Mouse (Mus musculus) stomach, postnatal 0 days (tissue): ENCODE measurements at regions not wholly inside any gene's neighbourhood (a gene's known extent, or its start where the extent isn't known, plus 50 kb on each side); places are given as distances from the start of the nearest gene placed in this dataset.

Source experiments
- ATAC-seq: fragments of 200-750 bp; cut with Nextera tagmentation; 2 replicates; pipeline ENCODE4 v1.8.0; 2017; ENCODE audit not compliant: low FRiP score, low TSS enrichment
- DNase-seq: peaks from one replicate; pipeline ENCODE4 v3.0.0-alpha.2; 2016; ENCODE audit warnings: low spot score
- H3K27ac ChIP-seq: fragments of 300-500 bp; sonication (generic); replicated peaks from 2 replicates; pipeline ENCODE4 v1.5.1; 2014; ENCODE audit warnings: mild to moderate bottlenecking, control low read depth
- H3K27me3 ChIP-seq: fragments of 300-500 bp; sonication (generic); 2 replicates; pipeline ENCODE4 v1.6.1; 2014; ENCODE audit warnings: low read length; ENCODE audit not compliant: control insufficient read depth, insufficient read depth
- H3K36me3 ChIP-seq: fragments of 300-500 bp; sonication (generic); 2 replicates; pipeline ENCODE4 v1.6.1; 2014; ENCODE audit warnings: low read length, mixed read lengths; ENCODE audit not compliant: control insufficient read depth, insufficient read depth
- H3K4me1 ChIP-seq: fragments of 300-500 bp; sonication (generic); replicated peaks from 2 replicates; pipeline ENCODE4 v1.6.1; 2014; ENCODE audit warnings: antibody characterized with exemption; ENCODE audit not compliant: control insufficient read depth, insufficient read depth
- H3K4me2 ChIP-seq: fragments of 300-500 bp; sonication (generic); replicated peaks from 2 replicates; pipeline ENCODE4 v1.6.1; 2014; ENCODE audit warnings: low read depth, mild to moderate bottlenecking, control low read depth, moderate library complexity
- H3K4me3 ChIP-seq: fragments of 300-500 bp; sonication (generic); 2 replicates; pipeline ENCODE4 v1.5.1; 2014; ENCODE audit warnings: low read depth, low read length, control low read depth
- H3K9ac ChIP-seq: fragments of 300-500 bp; sonication (generic); 2 replicates; pipeline ENCODE4 v1.6.1; 2014; ENCODE audit warnings: mild to moderate bottlenecking, low read length, control low read depth, mixed read lengths
- H3K9me3 ChIP-seq: fragments of 300-500 bp; sonication (generic); 2 replicates; pipeline ENCODE4 v1.6.1; 2016; ENCODE audit warnings: low read length; ENCODE audit not compliant: control insufficient read depth
- CTCF ChIP-seq: IDR thresholded peaks from 2 replicates; pipeline ENCODE4 v1.5.1; 2016; ENCODE audit warnings: antibody characterized with exemption, low read depth, mild to moderate bottlenecking, moderate library complexity
- EP300 ChIP-seq: optimal IDR thresholded peaks from 2 replicates; pipeline ENCODE3; 2016; ENCODE audit warnings: antibody characterized with exemption
- WGBS: fragments of 180-500 bp; shearing (Covaris S2); extraction: QIAGEN DNeasy Blood & Tissue Kit; methylation state at CpG from one replicate; pipeline ENCODE4 v1.1.7; 2014; 5-methylcytosine and 5-hydroxymethylcytosine counted together

DNA sequence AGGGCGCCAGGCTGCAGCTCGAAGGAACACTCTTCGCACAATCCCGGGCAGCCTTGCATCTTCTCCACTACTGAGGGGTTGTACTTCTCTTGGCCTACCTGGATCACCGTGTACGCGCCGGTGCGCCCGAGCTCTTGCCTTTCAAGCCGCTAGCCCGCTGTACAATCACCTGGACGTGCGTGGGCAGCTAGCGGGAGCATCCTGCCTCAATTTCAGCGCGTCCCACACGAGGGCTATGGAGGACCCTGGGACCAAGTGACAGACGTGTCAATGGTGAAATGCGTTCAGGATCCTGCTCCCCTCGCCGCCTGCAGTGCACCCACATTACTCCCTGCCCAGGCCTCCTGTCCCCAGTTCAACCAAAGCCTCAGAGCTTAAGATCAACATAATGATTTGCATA, 373.2 kb upstream of the Cntn5 start:
- H3K9me3 ChIP-seq, result no peaks in the 10 kb centered on the region
- WGBS, result 89% methylated on average over 22 of the region's 22 CpGs

DNA sequence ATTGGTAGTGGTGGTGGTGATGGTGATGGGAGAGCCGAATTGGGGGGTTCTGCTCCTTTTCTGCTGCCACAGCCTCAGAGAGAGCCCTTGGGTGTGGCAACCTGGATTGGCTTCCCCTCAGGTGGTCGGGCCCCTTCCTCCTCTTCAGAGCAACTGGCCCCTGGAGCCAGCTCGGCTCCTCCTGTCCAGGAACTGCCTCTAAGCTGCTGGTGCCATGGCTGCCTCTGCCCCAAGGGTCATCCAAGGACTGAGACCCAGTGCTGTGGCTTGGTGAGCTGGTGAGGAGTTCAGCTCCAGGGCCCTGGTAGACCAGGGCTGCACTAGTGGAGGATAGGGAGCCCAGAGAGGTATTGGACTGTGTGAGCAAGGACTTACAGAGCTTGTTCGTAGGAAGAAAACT, 372.4 kb upstream of the Cntn5 start:
- H3K9ac ChIP-seq, result no peak overlapping the region
- H3K4me3 ChIP-seq, result no peak overlapping the region
- ATAC-seq (no peak), DNase-seq (no peak)
- no peak overlapping the region for H3K4me2 ChIP-seq
- no peak overlapping the region for H3K27ac ChIP-seq
- no peaks in the 10 kb centered on the region for H3K36me3 ChIP-seq
- H3K27me3 ChIP-seq, result no peaks in the 10 kb centered on the region
- WGBS, result 83% methylated on average over 4 of the region's 4 CpGs
- TF ChIP-seq EP300 (no peak), CTCF (no peak)
- no peaks in the 10 kb centered on the region for H3K4me1 ChIP-seq
- no peaks in the 10 kb centered on the region for H3K9me3 ChIP-seq

More for the DNA sequence above, 373.2 kb upstream of the Cntn5 start:
- Histone ChIP-seq H3K27me3 (no peaks in the 10 kb centered on the region), H3K4me3 (no peak overlapping the region), H3K9ac (no peak overlapping the region), H3K4me2 (no peak overlapping the region), H3K27ac (no peak overlapping the region), H3K36me3 (no peaks in the 10 kb centered on the region), H3K4me1 (no peaks in the 10 kb centered on the region)
- ATAC-seq, result no peak
- no peak for DNase-seq
- TF ChIP-seq EP300 (no peak), CTCF (no peak)

DNA sequence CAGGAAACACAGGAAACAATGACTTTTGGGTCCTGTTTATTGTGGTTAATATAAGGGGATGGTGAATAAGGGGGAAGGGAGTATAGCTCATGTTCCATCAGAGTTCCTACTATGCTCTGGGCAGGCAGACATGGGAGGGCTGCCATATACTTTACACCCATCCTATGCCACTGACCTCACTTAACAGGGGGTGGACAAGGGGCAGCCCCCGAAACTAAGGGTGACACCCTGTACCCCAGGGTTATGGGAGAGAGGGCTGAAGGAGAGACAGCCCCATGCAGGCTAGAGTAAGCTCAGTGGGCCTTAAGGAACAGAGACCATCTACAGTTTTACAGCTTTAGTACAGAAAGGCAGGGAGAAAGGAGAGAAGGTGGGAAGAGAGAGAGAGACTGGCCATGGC, 352.3 kb upstream of the Cntn5 start:
- TF ChIP-seq EP300 (no peak), CTCF (no peak)
- Histone ChIP-seq H3K9me3 (no peaks in the 10 kb centered on the region), H3K27me3 (no peaks in the 10 kb centered on the region), H3K9ac (no peak overlapping the region), H3K4me3 (no peak overlapping the region), H3K4me1 (no peaks in the 10 kb centered on the region), H3K27ac (no peak overlapping the region), H3K36me3 (no peaks in the 10 kb centered on the region), H3K4me2 (no peak overlapping the region)
- DNase-seq (no peak), ATAC-seq (no peak)
- WGBS, result 85% methylated on average over 1 of the region's 1 CpGs

DNA sequence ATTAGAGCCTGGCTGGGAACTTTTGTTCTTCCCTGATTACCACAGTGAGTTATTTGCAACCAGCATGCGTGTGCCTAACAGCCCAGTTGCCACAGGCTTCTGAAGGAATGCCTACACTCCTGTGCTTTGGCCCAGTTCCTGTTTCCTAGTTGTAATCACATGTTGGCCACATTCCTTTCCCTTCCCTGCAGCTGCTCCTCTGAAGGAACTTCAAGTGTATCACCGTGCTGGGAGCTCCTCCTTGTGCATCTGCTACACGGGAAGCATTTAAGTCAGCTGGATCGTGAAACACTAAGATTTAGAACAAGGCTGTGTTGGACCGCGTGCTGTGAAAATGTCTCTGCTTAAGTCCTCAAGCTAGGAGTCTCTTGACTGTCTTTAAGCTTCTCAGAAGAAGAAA, 302.3 kb upstream of the Cntn5 start:
- Histone ChIP-seq H3K4me3 (no peak overlapping the region), H3K27ac (no peak overlapping the region), H3K36me3 (no peaks in the 10 kb centered on the region), H3K4me2 (no peak overlapping the region), H3K4me1 (no peaks in the 10 kb centered on the region), H3K27me3 (no peaks in the 10 kb centered on the region), H3K9ac (no peak overlapping the region), H3K9me3 (no peaks in the 10 kb centered on the region)
- ATAC-seq, result no peak
- 73% methylated on average over 6 of the region's 6 CpGs for WGBS
- TF ChIP-seq CTCF (no peak), EP300 (no peak)
- DNase-seq, result no peak

DNA sequence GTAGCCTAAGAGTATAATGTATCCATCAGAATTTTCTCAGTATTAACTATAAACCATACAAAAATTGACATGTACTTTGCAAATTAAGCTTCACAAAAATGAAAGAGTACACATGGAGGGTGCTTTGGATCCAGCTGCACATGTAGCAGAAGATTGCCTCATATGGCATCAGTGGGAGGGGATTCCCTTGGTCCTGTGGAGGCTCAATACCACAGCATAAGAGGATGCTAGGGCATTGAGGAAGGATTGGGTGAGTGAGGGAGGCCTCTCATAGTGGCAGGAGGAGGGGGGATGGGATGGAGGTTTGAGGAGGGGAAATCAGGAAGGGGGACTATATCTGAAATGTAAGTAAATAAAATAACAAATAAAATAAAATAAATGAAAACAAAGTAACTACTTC, 301.7 kb upstream of the Cntn5 start:
- H3K9me3 ChIP-seq, result no peaks in the 10 kb centered on the region
- TF ChIP-seq EP300 (no peak), CTCF (no peak)
- no peak overlapping the region for H3K27ac ChIP-seq
- no peaks in the 10 kb centered on the region for H3K36me3 ChIP-seq
- no peak overlapping the region for H3K4me3 ChIP-seq
- ATAC-seq (no peak), DNase-seq (no peak)
- H3K9ac ChIP-seq, result no peak overlapping the region
- H3K4me2 ChIP-seq, result no peak overlapping the region
- H3K27me3 ChIP-seq, result no peaks in the 10 kb centered on the region
- H3K4me1 ChIP-seq, result no peaks in the 10 kb centered on the region

DNA sequence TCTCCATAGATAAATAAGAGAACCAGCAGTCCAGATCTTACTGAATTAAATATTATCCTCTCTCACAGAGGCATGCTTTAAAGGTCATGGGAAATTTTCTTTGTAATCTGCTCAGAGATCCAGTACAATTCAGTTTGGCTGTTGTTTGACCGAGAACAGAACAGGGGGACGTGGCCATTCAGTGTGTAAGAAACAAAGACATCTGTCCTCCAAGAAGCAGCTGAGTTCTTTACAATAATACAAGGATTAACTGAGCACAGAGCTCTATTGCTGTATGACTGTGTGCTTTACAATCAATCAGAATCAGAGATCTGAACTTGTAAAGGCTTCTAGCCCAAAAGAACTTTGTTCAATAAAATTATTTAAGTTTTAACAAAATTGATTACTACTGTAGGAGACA, 287.6 kb upstream of the Cntn5 start:
- no peak for ATAC-seq
- H3K9me3 ChIP-seq, result no peaks in the 10 kb centered on the region
- H3K4me3 ChIP-seq, result no peak overlapping the region
- no peaks in the 10 kb centered on the region for H3K27me3 ChIP-seq
- WGBS, result 29% methylated on average over 2 of the region's 2 CpGs
- H3K36me3 ChIP-seq, result no peaks in the 10 kb centered on the region
- no peak overlapping the region for H3K4me2 ChIP-seq
- no peak for DNase-seq
- H3K4me1 ChIP-seq, result no peaks in the 10 kb centered on the region
- no peak for TF ChIP-seq EP300
- TF ChIP-seq CTCF, result no peak
- no peak overlapping the region for H3K27ac ChIP-seq
- H3K9ac ChIP-seq, result no peak overlapping the region

DNA sequence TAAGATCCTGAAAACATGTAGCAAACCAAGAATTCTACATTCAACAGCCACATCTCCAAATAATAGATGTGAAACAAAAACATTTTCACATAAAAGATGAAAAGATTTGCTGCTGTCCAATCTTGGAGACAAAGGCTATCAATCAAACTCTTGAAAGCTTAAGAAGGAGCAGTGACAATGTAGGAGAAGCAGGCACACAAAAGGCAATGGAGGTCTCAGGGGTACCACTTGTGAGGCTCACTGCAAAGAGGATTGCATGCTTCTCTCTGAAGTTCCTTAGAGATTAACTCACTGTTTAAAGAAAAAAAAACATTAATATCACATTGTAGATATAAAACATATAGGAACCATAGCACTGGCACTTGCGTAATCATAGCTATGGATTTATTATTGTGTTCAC, 241.2 kb upstream of the Cntn5 start:
- no peak overlapping the region for H3K27ac ChIP-seq
- no peak for ATAC-seq

More for the DNA sequence above, 241.2 kb upstream of the Cntn5 start:
- Histone ChIP-seq H3K4me3 (no peak overlapping the region), H3K4me1 (no peaks in the 10 kb centered on the region), H3K27me3 (no peaks in the 10 kb centered on the region), H3K9me3 (no peaks in the 10 kb centered on the region), H3K36me3 (no peaks in the 10 kb centered on the region), H3K9ac (no peak overlapping the region), H3K4me2 (no peak overlapping the region)
- 88% methylated on average over 1 of the region's 1 CpGs for WGBS
- no peak for TF ChIP-seq CTCF
- no peak for TF ChIP-seq EP300
- no peak for DNase-seq
